Comparison of ENCODE assay signal across 35 mouse cellular contexts in genomic region chr19:11491406-11492189, GRCm38 (mm10). TPM values are rescaled to one million over a fixed set of nuclear protein-coding genes. Genes with fewer than 3 reads are reported as not detected.
DNase-seq lines count a peak whose midpoint lies in the region; ATAC-seq and TF ChIP-seq lines count a peak whose summit lies in the region.
"Had no signal": no experiment of that assay in that cellular context is flagged by ENCODE, and none has a peak within 500 bp of the region (broad histone marks: within the 10 kb centered on the region; RNA-seq: fewer than 3 reads in every experiment).

No protein-coding gene starts in this region.

- H3K4me3 ChIP-seq in gastrocnemius, adult 2 months, result no peak overlapping the region
- no peak overlapping the region for H3K4me3 ChIP-seq in midbrain, embryonic 16.5 days (ENCODE audit: low read depth, low read length)
- H3K4me3 ChIP-seq: embryonic facial prominence, embryonic 12.5 days; forebrain, embryonic 15.5 days; hindbrain, embryonic 10.5 days; hindbrain, embryonic 15.5 days; intestine, embryonic 15.5 days; liver, embryonic 15.5 days; lung, embryonic 15.5 days; myocyte; neural tube, embryonic 13.5 days had no signal

- no peaks in the 10 kb centered on the region for H3K9me3 ChIP-seq in midbrain, embryonic 16.5 days (replicated peaks; ENCODE audit: control insufficient read depth, low read length, poor library complexity, severe bottlenecking)
- H3K9me3 ChIP-seq: embryonic facial prominence, embryonic 12.5 days; forebrain, embryonic 15.5 days; G1E; hindbrain, embryonic 10.5 days; hindbrain, embryonic 15.5 days; intestine, embryonic 15.5 days; liver, embryonic 15.5 days; lung, embryonic 15.5 days; neural tube, embryonic 13.5 days had no signal

- no peaks in the 10 kb centered on the region for H3K27me3 ChIP-seq in midbrain, embryonic 16.5 days (ENCODE audit: control insufficient read depth, insufficient read depth, low read depth, low read length)
- H3K27me3 ChIP-seq: embryonic facial prominence, embryonic 12.5 days; forebrain, embryonic 15.5 days; hindbrain, embryonic 15.5 days; intestine, embryonic 15.5 days; liver, embryonic 15.5 days; lung, embryonic 15.5 days; neural tube, embryonic 13.5 days had no signal

- WGBS in midbrain, embryonic 16.5 days, result 80% methylated on average over 4 of the region's 4 CpGs

- no peak for TF ChIP-seq CTCF in gastrocnemius, adult 2 months (IDR thresholded peaks at IDR 0.05)

- no peaks in the 10 kb centered on the region for H3K36me3 ChIP-seq in midbrain, embryonic 16.5 days (ENCODE audit: control insufficient read depth, insufficient read depth, low read length)
- H3K36me3 ChIP-seq: embryonic facial prominence, embryonic 12.5 days; forebrain, embryonic 15.5 days; G1E; hindbrain, embryonic 10.5 days; hindbrain, embryonic 15.5 days; intestine, embryonic 15.5 days; liver, embryonic 15.5 days; lung, embryonic 15.5 days; neural tube, embryonic 13.5 days had no signal

- peak; percentile 31 for DNase-seq in lung, postnatal 36 days
- no peak for DNase-seq in lung, adult 18-20 months
- peak; percentile 78 for DNase-seq in CD4-positive helper T cell, adult 2 months (ENCODE audit: low read depth, low spot score)
- no peak for DNase-seq in gastrocnemius, adult 2 months
- no peak for DNase-seq in kidney, postnatal 36 days
- DNase-seq: cerebellum, adult 9-11 months; embryo, embryonic 11 days; heart, postnatal 14 days; kidney, adult 8-10 months; layer of hippocampus, adult 9-11 months; liver had no signal

- H3K4me1 ChIP-seq in midbrain, embryonic 16.5 days (ENCODE audit: control insufficient read depth, insufficient read depth, low read length), result no peaks in the 10 kb centered on the region
- H3K4me1 ChIP-seq: embryonic facial prominence, embryonic 12.5 days; forebrain, embryonic 15.5 days; hindbrain, embryonic 10.5 days; hindbrain, embryonic 15.5 days; intestine, embryonic 15.5 days; liver, embryonic 15.5 days; lung, embryonic 15.5 days; neural tube, embryonic 13.5 days had no signal

- no peak overlapping the region for H3K9ac ChIP-seq in midbrain, embryonic 16.5 days (ENCODE audit: low read depth, low read length)
- H3K9ac ChIP-seq: embryonic facial prominence, embryonic 12.5 days; forebrain, embryonic 15.5 days; hindbrain, embryonic 15.5 days; intestine, embryonic 15.5 days; liver, embryonic 15.5 days; lung, embryonic 15.5 days; neural tube, embryonic 13.5 days had no signal

- no peak overlapping the region for H3K4me2 ChIP-seq in midbrain, embryonic 16.5 days (ENCODE audit: low read length)
- H3K4me2 ChIP-seq: embryonic facial prominence, embryonic 12.5 days; forebrain, embryonic 15.5 days; hindbrain, embryonic 15.5 days; intestine, embryonic 15.5 days; liver, embryonic 15.5 days; lung, embryonic 15.5 days; midbrain, embryonic 11.5 days; neural tube, embryonic 13.5 days had no signal

- intact Hi-C loops in gastrocnemius, adult 2 months (cut with DNase I), result no loop called here

- peak; percentile 51 for ATAC-seq in activated CD4-positive, CD25-positive, alpha-beta regulatory T cell, adult 4 months
- peak; percentile 67 for ATAC-seq in neutrophil, adult 5-6 weeks (ENCODE audit: extremely low read depth, insufficient number of reproducible peaks, low FRiP score, poor library complexity, severe bottlenecking)
- no peak for ATAC-seq in midbrain, embryonic 16.5 days
- ATAC-seq: forebrain, embryonic 15.5 days; intestine, embryonic 15.5 days had no signal

- H3K27ac ChIP-seq in gastrocnemius, adult 2 months, result no peak overlapping the region
- H3K27ac ChIP-seq in midbrain, embryonic 16.5 days (ENCODE audit: low read length), result no peak overlapping the region
- H3K27ac ChIP-seq: embryonic facial prominence, embryonic 12.5 days; forebrain, embryonic 15.5 days; hindbrain, embryonic 10.5 days; hindbrain, embryonic 15.5 days; intestine, embryonic 15.5 days; kidney, postnatal 0 days; liver, embryonic 15.5 days; lung, embryonic 15.5 days; neural tube, embryonic 13.5 days had no signal

RNA-seq across cellular contexts. Expression of gene Gm8369, which starts 5.9 kb away (rescaled TPM):
- polyA plus RNA-seq in activated CD4-positive, CD25-positive, alpha-beta regulatory T cell, adult 4 months (2017; shearing (Covaris generic)), result 100 to 1,000 TPM; 497 to 564 TPM
- 335 and 348 TPM in 2 replicates for total RNA-seq in neutrophil, adult 5-6 weeks (2017)
- not detected for total RNA-seq in gastrocnemius, adult 2 months (2021)
- polyA plus RNA-seq in midbrain, embryonic 16.5 days (2015; fragmentation: Nextera tagmentation; extraction: Ambion mirVana), result not detected in 2 replicates
- total RNA-seq: adrenal gland, postnatal 4 days; gastrocnemius, adult 18-20 months; midbrain, postnatal 0 days had no signal
- polyA plus RNA-seq: embryonic facial prominence, embryonic 12.5 days; forebrain, embryonic 15.5 days; G1E; heart, embryonic 14.5 days; hindbrain, embryonic 10.5 days; hindbrain, embryonic 15.5 days; kidney, postnatal 0 days; limb, embryonic 11.5 days; midbrain, embryonic 11.5 days; midbrain, postnatal 0 days; myocyte; neural tube, embryonic 13.5 days; stomach, embryonic 14.5 days had no signal

RNA-seq across cellular contexts. Expression of gene Ms4a6c, which starts 22.4 kb away (rescaled TPM):
- polyA plus RNA-seq in activated CD4-positive, CD25-positive, alpha-beta regulatory T cell, adult 4 months (2017; shearing (Covaris generic)), result 10 to 100 TPM; 12.5 to 13.3 TPM
- 34.3 and 38.1 TPM in 2 replicates for total RNA-seq in neutrophil, adult 5-6 weeks (2017)
- 1 to 10 TPM; 1.3 to 3.4 TPM for total RNA-seq in gastrocnemius, adult 2 months (2021)
- polyA plus RNA-seq in midbrain, embryonic 16.5 days (2015; fragmentation: Nextera tagmentation; extraction: Ambion mirVana), result 1.9 and 2.0 TPM in 2 replicates
- polyA plus RNA-seq: myocyte had no signal

RNA-seq across cellular contexts. Expression of gene Ms4a6b, which starts 24.7 kb away (rescaled TPM):
- 1,000 to 10,000 TPM; 1,243 to 1,295 TPM for polyA plus RNA-seq in activated CD4-positive, CD25-positive, alpha-beta regulatory T cell, adult 4 months (2017; shearing (Covaris generic))
- 108 and 112 TPM in 2 replicates for total RNA-seq in neutrophil, adult 5-6 weeks (2017)
- 1 to 10 TPM in 1 of 2 experiments, under 1 TPM in 1; 0.54 to 2.7 TPM for total RNA-seq in gastrocnemius, adult 2 months (2021)
- polyA plus RNA-seq in midbrain, embryonic 16.5 days (2015; fragmentation: Nextera tagmentation; extraction: Ambion mirVana), result 1.7 and 1.9 TPM in 2 replicates
- polyA plus RNA-seq: myocyte had no signal

RNA-seq across cellular contexts. Expression of gene Ms4a4d, which starts 45.0 kb away (rescaled TPM):
- 1 to 10 TPM; 4.1 to 4.9 TPM for polyA plus RNA-seq in activated CD4-positive, CD25-positive, alpha-beta regulatory T cell, adult 4 months (2017; shearing (Covaris generic))
- total RNA-seq in neutrophil, adult 5-6 weeks (2017), result 0.58 TPM in 1 of 2 replicates, not detected in the other
- 1 to 10 TPM; 4.0 TPM for total RNA-seq in gastrocnemius, adult 2 months (2021)
- polyA plus RNA-seq in midbrain, embryonic 16.5 days (2015; fragmentation: Nextera tagmentation; extraction: Ambion mirVana), result not detected in 2 replicates
- total RNA-seq: left cerebral cortex, adult 18-20 months; left cerebral cortex, postnatal 14 days; midbrain, postnatal 0 days had no signal
- polyA plus RNA-seq: forebrain, embryonic 15.5 days; frontal cortex, adult 2 months; G1E; hindbrain, embryonic 15.5 days; midbrain, postnatal 0 days had no signal

RNA-seq across cellular contexts. Expression of gene Ms4a4b, which starts 48.2 kb away (rescaled TPM):
- polyA plus RNA-seq in activated CD4-positive, CD25-positive, alpha-beta regulatory T cell, adult 4 months (2017; shearing (Covaris generic)), result 1,000 to 10,000 TPM; 2,094 to 2,461 TPM
- total RNA-seq in neutrophil, adult 5-6 weeks (2017), result 44.8 and 59.4 TPM in 2 replicates
- total RNA-seq in gastrocnemius, adult 2 months (2021), result not detected
- not detected in 2 replicates for polyA plus RNA-seq in midbrain, embryonic 16.5 days (2015; fragmentation: Nextera tagmentation; extraction: Ambion mirVana)
- total RNA-seq: gastrocnemius, adult 18-20 months; left cerebral cortex, adult 18-20 months; left cerebral cortex, postnatal 14 days; midbrain, postnatal 0 days had no signal
- polyA plus RNA-seq: embryonic facial prominence, embryonic 12.5 days; forebrain, embryonic 15.5 days; G1E; heart, embryonic 14.5 days; hindbrain, embryonic 10.5 days; hindbrain, embryonic 15.5 days; limb, embryonic 11.5 days; midbrain, embryonic 11.5 days; midbrain, postnatal 0 days; myocyte; neural tube, embryonic 13.5 days had no signal

Comparison
In these comparisons a context has a peak if more than half of its experiments do, and no peak if none do; other contexts are left out.
1. DNase-seq: peak in lung, postnatal 36 days (single experiment) and CD4-positive helper T cell, adult 2 months (single experiment); none in lung, adult 18-20 months (0 of 2), gastrocnemius, adult 2 months (single experiment) and kidney, postnatal 36 days (0 of 2).
2. RNA of gene Gm8369, which starts 5.9 kb away (total RNA-seq): 335 to 348 TPM in neutrophil, adult 5-6 weeks; not detected in gastrocnemius, adult 2 months; every median in the first group is over 100 times any median in the second.
3. RNA of gene Ms4a6b, which starts 24.7 kb away (total RNA-seq): 108 to 112 TPM in neutrophil, adult 5-6 weeks; 0.54 to 2.7 TPM in gastrocnemius, adult 2 months; every median in the first group is over 10 times any median in the second.